Mouse (Mus musculus) heart, embryonic 12.5 days (tissue): ENCODE data around the gene Gm20388. TPM values are rescaled to one million over a fixed set of nuclear protein-coding genes. Genes with fewer than 3 reads are reported as not detected.

Experiments
- ATAC-seq: fragments of 200-750 bp; cut with Nextera tagmentation; 2 replicates; pipeline ENCODE4 v1.8.0; 2017; ENCODE audit warnings: moderate TSS enrichment, moderate library complexity; ENCODE audit not compliant: insufficient number of reproducible peaks, low FRiP score
- H3K27ac ChIP-seq: fragments of 300-500 bp; sonication (generic); 2 replicates; pipeline ENCODE4 v1.5.1; 2016; ENCODE audit warnings: mild to moderate bottlenecking, moderate library complexity; ENCODE audit not compliant: poor library complexity, severe bottlenecking
- H3K27me3 ChIP-seq: fragments of 300-500 bp; sonication (generic); replicated peaks from 2 replicates; pipeline ENCODE4 v1.6.1; 2016; ENCODE audit warnings: mild to moderate bottlenecking, moderate library complexity
- H3K36me3 ChIP-seq: fragments of 300-500 bp; sonication (generic); 2 replicates; pipeline ENCODE4 v1.6.1; 2016; ENCODE audit warnings: mild to moderate bottlenecking, moderate library complexity
- H3K4me1 ChIP-seq: fragments of 300-500 bp; sonication (generic); replicated peaks from 2 replicates; pipeline ENCODE4 v1.6.1; 2016; ENCODE audit warnings: mild to moderate bottlenecking
- H3K4me2 ChIP-seq: fragments of 300-500 bp; sonication (generic); 2 replicates; pipeline ENCODE4 v1.6.1; 2016; ENCODE audit warnings: mild to moderate bottlenecking, moderate library complexity
- H3K4me3 ChIP-seq: fragments of 300-500 bp; sonication (generic); 2 replicates; pipeline ENCODE4 v1.5.1; 2016; ENCODE audit warnings: mild to moderate bottlenecking
- H3K9ac ChIP-seq: fragments of 300-500 bp; sonication (generic); 2 replicates; pipeline ENCODE4 v1.6.1; 2016; ENCODE audit warnings: mild to moderate bottlenecking, moderate library complexity
- H3K9me3 ChIP-seq: fragments of 300-500 bp; sonication (generic); replicated peaks from 2 replicates; pipeline ENCODE4 v1.6.1; 2016; ENCODE audit warnings: mild to moderate bottlenecking, moderate library complexity
- WGBS: fragments of 180-500 bp; shearing (Covaris S2); methylation state at CpG from one replicate; pipeline ENCODE4 v1.1.7; 2016; 5-methylcytosine and 5-hydroxymethylcytosine counted together
- polyA plus RNA-seq: library from polyadenylated mRNA; unstranded; fragments of >200 nt; fragmentation: Nextera tagmentation; extraction: Ambion mirVana; gene quantifications from 2 replicates; pipeline ENCODE4 v1.2.1, GENCODE M21; 2016

Gene Gm20388
- polyA plus RNA-seq, 1 experiment from 2014 or later, result not detected

GRCm38 (mm10) chr8:123108010-123108409, 3197.4 kb downstream of the Gm20388 start:
- Histone ChIP-seq H3K9ac (no peak overlapping the region), H3K4me1 (peaks cover 12% of the 10 kb centered on the region), H3K36me3 (peaks cover 27% of the 10 kb centered on the region), H3K27ac (no peak overlapping the region), H3K27me3 (no peaks in the 10 kb centered on the region), H3K9me3 (no peaks in the 10 kb centered on the region), H3K4me2 (no peak overlapping the region), H3K4me3 (no peak overlapping the region)
- 69% methylated on average over 1 of the region's 1 CpGs for WGBS
- ATAC-seq, result no peak

- peaks cover 18% of the 10 kb centered on the region for H3K36me3 ChIP-seq
- no peak for ATAC-seq
- H3K27ac ChIP-seq, result no peak overlapping the region
- H3K4me1 ChIP-seq, result peaks cover 5% of the 10 kb centered on the region
- H3K4me2 ChIP-seq, result no peak overlapping the region
- no peaks in the 10 kb centered on the region for H3K27me3 ChIP-seq
- no peak overlapping the region for H3K9ac ChIP-seq
- WGBS, result 83% methylated on average over 5 of the region's 5 CpGs
- H3K9me3 ChIP-seq, result no peaks in the 10 kb centered on the region
- H3K4me3 ChIP-seq, result no peak overlapping the region
These were observed 3198.3 kb downstream of the Gm20388 start for GRCm38 (mm10) chr8:123108953-123109352.

GRCm38 (mm10) chr8:123110649-123111048, 3200.0 kb downstream of the Gm20388 start:
- Histone ChIP-seq H3K4me1 (peaks cover 7% of the 10 kb centered on the region; the same call in 1 of the 2 replicates), H3K4me2 (no peak overlapping the region), H3K27ac (no peak overlapping the region), H3K36me3 (peaks cover 1% of the 10 kb centered on the region), H3K4me3 (no peak overlapping the region), H3K9me3 (no peaks in the 10 kb centered on the region), H3K27me3 (peaks cover 2% of the 10 kb centered on the region), H3K9ac (no peak overlapping the region)
- peak; percentile 51; the same call in 1 of the 2 replicates for ATAC-seq
- 15% methylated on average over 4 of the region's 4 CpGs for WGBS

- H3K4me2 ChIP-seq, result no peak overlapping the region
- 70% methylated on average over 9 of the region's 9 CpGs for WGBS
- H3K4me3 ChIP-seq, result no peak overlapping the region
- no peak overlapping the region for H3K27ac ChIP-seq
- H3K27me3 ChIP-seq, result peaks cover 24% of the 10 kb centered on the region
- no peaks in the 10 kb centered on the region for H3K9me3 ChIP-seq
- H3K36me3 ChIP-seq, result no peaks in the 10 kb centered on the region
- ATAC-seq, result no peak
- no peak overlapping the region for H3K9ac ChIP-seq
- H3K4me1 ChIP-seq, result peaks cover 19% of the 10 kb centered on the region
These were observed 3202.3 kb downstream of the Gm20388 start for GRCm38 (mm10) chr8:123112892-123113291.

GRCm38 (mm10) chr8:123113908-123114469, 3203.3 kb downstream of the Gm20388 start:
- ATAC-seq, result no peak
- WGBS, result 30% methylated on average over 2 of the region's 2 CpGs
- no peak overlapping the region for H3K9ac ChIP-seq

GRCm38 (mm10) chr8:123114644-123115043, 3204.0 kb downstream of the Gm20388 start:
- no peak for ATAC-seq
- H3K4me1 ChIP-seq, result peaks cover 26% of the 10 kb centered on the region
- no peak overlapping the region for H3K9ac ChIP-seq
- no peaks in the 10 kb centered on the region for H3K9me3 ChIP-seq
- no peak overlapping the region for H3K4me2 ChIP-seq
- no peak overlapping the region for H3K27ac ChIP-seq
- no peak overlapping the region for H3K4me3 ChIP-seq
- WGBS, result 33% methylated on average over 3 of the region's 3 CpGs
- no peaks in the 10 kb centered on the region for H3K36me3 ChIP-seq
- H3K27me3 ChIP-seq, result peaks cover 42% of the 10 kb centered on the region

More at GRCm38 (mm10) chr8:123113908-123114469, 3203.3 kb downstream of the Gm20388 start:
- H3K4me3 ChIP-seq, result no peak overlapping the region
- no peaks in the 10 kb centered on the region for H3K9me3 ChIP-seq
- H3K36me3 ChIP-seq, result no peaks in the 10 kb centered on the region
- peaks cover 35% of the 10 kb centered on the region for H3K27me3 ChIP-seq
- no peak overlapping the region for H3K27ac ChIP-seq
- H3K4me1 ChIP-seq, result peaks cover 26% of the 10 kb centered on the region
- H3K4me2 ChIP-seq, result no peak overlapping the region

- H3K9me3 ChIP-seq, result no peaks in the 10 kb centered on the region
- H3K4me2 ChIP-seq, result peak within 1 kb of the TSS; percentile 82
- peaks cover 49% of the 10 kb centered on the region for H3K27me3 ChIP-seq
- no peaks in the 10 kb centered on the region for H3K36me3 ChIP-seq
- no peak within 1 kb of the TSS for H3K27ac ChIP-seq
- H3K4me1 ChIP-seq, result peaks cover 26% of the 10 kb centered on the region
- ATAC-seq, result peak; percentile 53; the same call in 1 of the 2 replicates
- H3K4me3 ChIP-seq, result peak within 1 kb of the TSS; percentile 50
- peak within 1 kb of the TSS; percentile 54 for H3K9ac ChIP-seq
- 1% methylated on average over 51 of the region's 51 CpGs for WGBS
These were observed 3206.6 kb downstream of the Gm20388 start, which contains the start of gene Cpne7 for GRCm38 (mm10) chr8:123117127-123117731. Gene Cpne7, plus strand, starts transcription at chr8:123117374.

GRCm38 (mm10) chr8:123117744-123118143, 3207.1 kb downstream of the Gm20388 start:
- no peak for ATAC-seq
- Histone ChIP-seq H3K4me2 (peak overlapping the region; percentile 82), H3K36me3 (no peaks in the 10 kb centered on the region), H3K27me3 (peaks cover 54% of the 10 kb centered on the region), H3K4me1 (peaks cover 26% of the 10 kb centered on the region), H3K27ac (no peak overlapping the region), H3K4me3 (peak overlapping the region; percentile 50), H3K9me3 (no peaks in the 10 kb centered on the region), H3K9ac (peak overlapping the region; percentile 54; the same call in 1 of the 2 replicates)
- WGBS, result 4% methylated on average over 17 of the region's 17 CpGs

GRCm38 (mm10) chr8:123122059-123122458, 3211.4 kb downstream of the Gm20388 start:
- no peak overlapping the region for H3K4me3 ChIP-seq
- no peaks in the 10 kb centered on the region for H3K9me3 ChIP-seq
- no peak for ATAC-seq
- no peaks in the 10 kb centered on the region for H3K36me3 ChIP-seq
- peaks cover 25% of the 10 kb centered on the region for H3K4me1 ChIP-seq
- H3K9ac ChIP-seq, result no peak overlapping the region
- WGBS, result 60% methylated on average over 9 of the region's 9 CpGs
- H3K4me2 ChIP-seq, result no peak overlapping the region
- H3K27ac ChIP-seq, result no peak overlapping the region
- peaks cover 73% of the 10 kb centered on the region for H3K27me3 ChIP-seq

GRCm38 (mm10) chr8:123122670-123123069, 3212.0 kb downstream of the Gm20388 start:
- Histone ChIP-seq H3K4me1 (peaks cover 18% of the 10 kb centered on the region), H3K4me3 (no peak overlapping the region), H3K9me3 (no peaks in the 10 kb centered on the region), H3K27me3 (peaks cover 72% of the 10 kb centered on the region), H3K9ac (no peak overlapping the region), H3K36me3 (no peaks in the 10 kb centered on the region), H3K4me2 (no peak overlapping the region), H3K27ac (no peak overlapping the region)
- no peak for ATAC-seq
- WGBS, result 75% methylated on average over 5 of the region's 5 CpGs

GRCm38 (mm10) chr8:123126193-123126816, 3215.7 kb downstream of the Gm20388 start:
- WGBS, result 8% methylated on average over 19 of the region's 19 CpGs
- Histone ChIP-seq H3K9ac (no peak overlapping the region), H3K4me1 (peaks cover 9% of the 10 kb centered on the region), H3K27me3 (peaks cover 64% of the 10 kb centered on the region), H3K27ac (no peak overlapping the region), H3K36me3 (no peaks in the 10 kb centered on the region), H3K4me2 (0 out of 2 replicates have a peak overlapping the region, but pooled peaks have one; percentile 8), H3K9me3 (no peaks in the 10 kb centered on the region), H3K4me3 (no peak overlapping the region)
- peak; percentile 51; the same call in 1 of the 2 replicates for ATAC-seq
